Mouse (Mus musculus) heart, postnatal 0 days (tissue): ENCODE measurements around the gene Cpvl.

Experiments used
- CTCF ChIP-seq: IDR thresholded peaks from 2 replicates; pipeline ENCODE4 v1.5.1; 2016; ENCODE audit warnings: antibody characterized with exemption, control low read depth, low read depth
- EP300 ChIP-seq: IDR thresholded peaks from 2 replicates; pipeline ENCODE4 v1.6.1; 2016; ENCODE audit warnings: antibody characterized with exemption, low read depth

DNA sequence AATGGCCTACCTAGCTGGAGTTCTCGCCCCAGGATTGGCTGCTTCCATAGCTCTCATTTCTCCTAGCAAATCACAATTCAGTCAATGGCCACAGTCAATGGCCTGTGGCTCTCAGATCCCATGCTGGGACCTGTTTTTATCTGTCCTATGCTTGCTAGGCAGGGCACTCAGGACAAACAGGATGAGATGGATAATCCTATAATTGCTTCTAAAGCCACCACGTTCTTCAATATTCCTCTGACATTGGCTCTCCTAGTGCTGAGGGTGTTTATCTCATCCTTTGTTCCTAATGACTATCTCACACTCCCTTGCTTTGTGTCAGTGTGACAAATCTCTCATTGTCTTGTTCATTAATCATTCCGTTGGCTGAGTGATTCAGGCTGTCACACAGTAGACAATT lies 39.5 kb downstream of the Cpvl start:
- no peak for TF ChIP-seq CTCF
- no peak for TF ChIP-seq EP300
